Mouse (Mus musculus) Patski (cell line): ENCODE measurements at regions not wholly inside any gene's neighbourhood (a gene's known extent, or its start where the extent isn't known, plus 50 kb on each side); places are given as distances from the start of the nearest gene placed in this dataset.

Experiments used
- ATAC-seq: fragments of 100-300 bp; one replicate; pipeline ENCODE4 v1.8.0; 2021
- CTCF ChIA-PET: fragments of 350-600 bp; sonication (Branson Sonifier 250); formaldehyde crosslinking; loops from one replicate; lab custom pipeline; 2022; ENCODE audit warnings: inconsistent platforms; lab: Charles Lee
- POLR2A ChIA-PET: fragments of 350-600 bp; sonication (Branson Sonifier 250); formaldehyde crosslinking; loops from one replicate; lab custom pipeline; 2022; ENCODE audit warnings: antibody characterized with exemption, inconsistent platforms; lab: Charles Lee
- DNase-seq: peaks from one replicate; pipeline ENCODE4 v3.0.0-alpha.2; 2011; ENCODE audit warnings: low read depth, low spot score
- H3K27me3 ChIP-seq: fragments of 371-371 bp; one replicate; pipeline ENCODE4 v1.5.1; 2021
- CTCF ChIP-seq: fragments of 100-300 bp; IDR thresholded peaks from one replicate; pipeline ENCODE4 v1.5.1; 2021
- in situ Hi-C: fragments of 300-500 bp; cut with MboI; formaldehyde crosslinking; loops from 3 replicates; pipeline ENCODE4 v1.11.1; 2018; ENCODE audit warnings: low pct_unique_long_range_greater_than_20kb, mixed read lengths

- no peaks in the 10 kb centered on the region for H3K27me3 ChIP-seq
- CTCF ChIA-PET = interaction anchor here (1.1 to 1.8 kb wide), 3 partner anchors 15 to 70 kb away, joined by 4 read pairs; no protein-coding TSS in a partner anchor
- in situ Hi-C loops = loop anchor here (10.0 kb wide), 1 partner anchor 322 kb away; no protein-coding TSS in a partner anchor
- DNase-seq = no peak
- ATAC-seq = no peak
- POLR2A ChIA-PET = no interaction called here
- no peak for TF ChIP-seq CTCF
Measured at GRCm38 (mm10) chr3:148662888-148663477, 327.4 kb downstream of the Adgrl2 start.

- in situ Hi-C loops = no loop called here
- CTCF ChIA-PET = interaction anchor here (1.3 to 1.5 kb wide), 3 partner anchors 9 to 15 kb away, joined by 3 read pairs; no protein-coding TSS in a partner anchor
Measured at GRCm38 (mm10) chr3:148659024-148659423, 331.3 kb downstream of the Adgrl2 start.

GRCm38 (mm10) chr3:148658368-148658767 lies 332.0 kb downstream of the Adgrl2 start:
- POLR2A ChIA-PET = no interaction called here
- H3K27me3 ChIP-seq = no peaks in the 10 kb centered on the region
- DNase-seq (no peak), ATAC-seq (no peak)
- no peak for TF ChIP-seq CTCF
- CTCF ChIA-PET = interaction anchor here (1.3 to 1.5 kb wide), 2 partner anchors 9 to 13 kb away, joined by 3 read pairs; no protein-coding TSS in a partner anchor
- in situ Hi-C loops = no loop called here

More at GRCm38 (mm10) chr3:148659024-148659423, 331.3 kb downstream of the Adgrl2 start:
- ATAC-seq (no peak), DNase-seq (no peak)
- POLR2A ChIA-PET = no interaction called here
- no peak for TF ChIP-seq CTCF
- H3K27me3 ChIP-seq = no peaks in the 10 kb centered on the region

GRCm38 (mm10) chr3:148656187-148656586 lies 334.2 kb downstream of the Adgrl2 start:
- ChIA-PET POLR2A (no interaction called here), CTCF (no interaction called here)
- in situ Hi-C loops = no loop called here
- DNase-seq = no peak
- ATAC-seq = no peak
- no peaks in the 10 kb centered on the region for H3K27me3 ChIP-seq
- no peak for TF ChIP-seq CTCF

GRCm38 (mm10) chr3:148650241-148650640 lies 340.1 kb downstream of the Adgrl2 start:
- no peak for TF ChIP-seq CTCF
- DNase-seq (no peak), ATAC-seq (peak; percentile 41)
- in situ Hi-C loops = no loop called here
- no peaks in the 10 kb centered on the region for H3K27me3 ChIP-seq
- POLR2A ChIA-PET = interaction anchor here (0.7 to 1.1 kb wide), 2 partner anchors 35 to 73 kb away, joined by 3 read pairs; no protein-coding TSS in a partner anchor
- CTCF ChIA-PET = interaction anchor here (1.5 kb wide), 2 partner anchors 9 to 28 kb away, joined by 3 read pairs; no protein-coding TSS in a partner anchor

GRCm38 (mm10) chr3:148644924-148645323 lies 345.4 kb downstream of the Adgrl2 start:
- ATAC-seq (no peak), DNase-seq (no peak)
- no peaks in the 10 kb centered on the region for H3K27me3 ChIP-seq
- in situ Hi-C loops = no loop called here
- TF ChIP-seq CTCF = no peak
- ChIA-PET POLR2A (interaction anchor here (0.6 kb wide), 1 partner anchor 166 kb away, joined by 4 read pairs; no protein-coding TSS in a partner anchor), CTCF (interaction anchor here (0.7 kb wide), 1 partner anchor 35 kb away, joined by 3 read pairs; no protein-coding TSS in a partner anchor)

- H3K27me3 ChIP-seq = no peaks in the 10 kb centered on the region
- in situ Hi-C loops = no loop called here
- DNase-seq (no peak), ATAC-seq (no peak)
- POLR2A ChIA-PET = no interaction called here
- no peak for TF ChIP-seq CTCF
- CTCF ChIA-PET = interaction anchor here (0.8 to 1.4 kb wide), 5 partner anchors 8 to 146 kb away, joined by 3 read pairs; no protein-coding TSS in a partner anchor
Measured at GRCm38 (mm10) chr3:148641581-148641980, 348.8 kb downstream of the Adgrl2 start.

- in situ Hi-C loops = no loop called here
- ATAC-seq (no peak), DNase-seq (no peak)
- CTCF ChIA-PET = interaction anchor here (0.9 to 1.3 kb wide), 2 partner anchors 9 to 11 kb away, joined by 3 to 4 read pairs; no protein-coding TSS in a partner anchor
- TF ChIP-seq CTCF = no peak
- H3K27me3 ChIP-seq = no peaks in the 10 kb centered on the region
- POLR2A ChIA-PET = no interaction called here
Measured at GRCm38 (mm10) chr3:148640680-148641101, 349.7 kb downstream of the Adgrl2 start.

GRCm38 (mm10) chr3:148635101-148635500 lies 355.3 kb downstream of the Adgrl2 start:
- ChIA-PET POLR2A (no interaction called here), CTCF (no interaction called here)
- no peak for TF ChIP-seq CTCF
- H3K27me3 ChIP-seq = no peaks in the 10 kb centered on the region
- in situ Hi-C loops = no loop called here
- DNase-seq (no peak), ATAC-seq (peak; percentile 58)

- CTCF ChIA-PET = no interaction called here
- ATAC-seq (no peak), DNase-seq (no peak)
- POLR2A ChIA-PET = interaction anchor here (0.6 kb wide), 1 partner anchor 248 kb away, joined by 8 read pairs; no protein-coding TSS in a partner anchor
- no peaks in the 10 kb centered on the region for H3K27me3 ChIP-seq
- in situ Hi-C loops = no loop called here
- TF ChIP-seq CTCF = no peak
Measured at GRCm38 (mm10) chr3:148634352-148634751, 356.0 kb downstream of the Adgrl2 start.

GRCm38 (mm10) chr3:148633291-148633690 lies 357.1 kb downstream of the Adgrl2 start:
- POLR2A ChIA-PET = no interaction called here
- H3K27me3 ChIP-seq = no peaks in the 10 kb centered on the region
- ATAC-seq = no peak
- no peak for DNase-seq
- TF ChIP-seq CTCF = no peak
- in situ Hi-C loops = no loop called here
- CTCF ChIA-PET = interaction anchor here (0.9 to 1.5 kb wide), 2 partner anchors 10 to 189 kb away, joined by 3 to 4 read pairs; no protein-coding TSS in a partner anchor
